11 mouse cellular contexts compared by ENCODE assay signal in the genomic region with DNA sequence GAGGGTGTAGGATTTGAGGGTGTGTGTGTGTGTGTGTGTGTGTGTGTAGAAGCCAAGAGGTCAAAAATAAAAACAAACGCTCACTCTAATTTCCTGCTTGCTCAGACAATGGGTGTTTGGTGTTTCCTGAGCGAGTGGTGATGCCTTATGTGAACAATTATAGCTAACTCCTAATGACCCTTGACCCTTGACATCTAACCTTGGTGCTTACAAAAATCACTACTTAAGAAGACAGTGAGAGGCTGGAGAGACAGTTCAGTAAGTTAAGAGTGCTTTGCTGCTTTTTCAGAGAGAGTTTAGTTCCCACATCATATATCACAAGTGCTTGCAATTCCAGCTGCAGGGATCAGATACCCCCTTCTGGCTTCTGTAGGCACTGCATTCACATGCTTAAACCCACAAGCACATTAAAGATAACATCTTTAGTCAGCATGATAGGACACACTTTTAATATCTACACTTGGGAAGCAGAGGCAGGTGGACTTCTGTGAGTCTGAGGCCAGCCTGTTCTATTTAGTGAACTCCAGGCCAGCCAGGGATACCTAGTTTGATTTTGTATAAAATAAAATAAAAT. TPM values are rescaled to one million over a fixed set of nuclear protein-coding genes. Genes with fewer than 3 reads are reported as not detected.
DNase-seq lines count a peak whose midpoint lies in the region; ATAC-seq and TF ChIP-seq lines count a peak whose summit lies in the region.
"Had no signal": no experiment of that assay in that cellular context is flagged by ENCODE, and none has a peak within 500 bp of the region (broad histone marks: within the 10 kb centered on the region; RNA-seq: fewer than 3 reads in every experiment).

No protein-coding gene starts in this region.

- 45% methylated on average over 2 of the region's 2 CpGs for WGBS in kidney, postnatal 0 days

- no peaks in the 10 kb centered on the region for H3K36me3 ChIP-seq in kidney, postnatal 0 days (ENCODE audit: insufficient read depth, low read length)
- H3K36me3 ChIP-seq: neural tube, embryonic 12.5 days had no signal

- no peaks in the 10 kb centered on the region for H3K27me3 ChIP-seq in kidney, postnatal 0 days (ENCODE audit: insufficient read depth, low read length)
- H3K27me3 ChIP-seq: neural tube, embryonic 12.5 days had no signal

- H3K9me3 ChIP-seq in kidney, postnatal 0 days (replicated peaks; ENCODE audit: low read length), result no peaks in the 10 kb centered on the region
- H3K9me3 ChIP-seq: neural tube, embryonic 12.5 days had no signal

- H3K9ac ChIP-seq in kidney, postnatal 0 days (ENCODE audit: low read depth, low read length), result no peak overlapping the region
- H3K9ac ChIP-seq: neural tube, embryonic 12.5 days had no signal

- ATAC-seq in kidney, postnatal 0 days (replicated peaks; ENCODE audit: low FRiP score, low read depth), result no peak

- no peak overlapping the region for H3K4me3 ChIP-seq in kidney, postnatal 0 days (replicated peaks; ENCODE audit: low read depth, low read length)
- H3K4me3 ChIP-seq: neural tube, embryonic 12.5 days had no signal

- DNase-seq in kidney, postnatal 0 days (ENCODE audit: low spot score), result peak; percentile 75
- DNase-seq in kidney, adult 8-10 months, result no peak
- DNase-seq in 3T3-L1 (ENCODE audit: low read depth, low spot score) (peak; percentile 76), ES-CJ7 (ENCODE audit: low read depth, low spot score) (peak; percentile 54)
- DNase-seq in forelimb bud, embryonic 11.5 days (ENCODE audit: low read depth, low spot score), result peak; percentile 38
- no peak for DNase-seq in natural killer cell, adult 2 months (ENCODE audit: low spot score in 2 of 2)
- DNase-seq in testis, postnatal 10 days (ENCODE audit: low spot score), result no peak
- DNase-seq in cerebellum, adult 9-11 months, result no peak
- DNase-seq: heart, postnatal 10 days had no signal

- H3K27ac ChIP-seq in kidney, postnatal 0 days, result no peak overlapping the region
- H3K27ac ChIP-seq: neural tube, embryonic 12.5 days had no signal

- H3K4me2 ChIP-seq in kidney, postnatal 0 days (ENCODE audit: low read length), result no peak overlapping the region
- H3K4me2 ChIP-seq: neural tube, embryonic 12.5 days had no signal

- TF ChIP-seq CTCF in kidney, postnatal 0 days (IDR thresholded peaks at IDR 0.05; ENCODE audit: low read depth), result peak; percentile 67

- H3K4me1 ChIP-seq in kidney, postnatal 0 days (replicated peaks; ENCODE audit: insufficient read depth, low read length), result no peaks in the 10 kb centered on the region
- H3K4me1 ChIP-seq: neural tube, embryonic 12.5 days had no signal

RNA-seq across cellular contexts. Expression of gene Cd7, which starts 8.7 kb away (rescaled TPM):
- 0.16 and 0.23 TPM in 2 replicates for polyA plus RNA-seq in kidney, postnatal 0 days (2015; fragmentation: Nextera tagmentation; extraction: Ambion mirVana)

RNA-seq across cellular contexts. Expression of gene Sectm1b, which starts 15.5 kb away (rescaled TPM):
- 2.0 and 2.4 TPM in 2 replicates for polyA plus RNA-seq in kidney, postnatal 0 days (2015; fragmentation: Nextera tagmentation; extraction: Ambion mirVana)
- polyA plus RNA-seq: neural tube, embryonic 12.5 days had no signal

RNA-seq across cellular contexts. Expression of gene Sectm1a, which starts 33.1 kb away (rescaled TPM):
- polyA plus RNA-seq in kidney, postnatal 0 days (2015; fragmentation: Nextera tagmentation; extraction: Ambion mirVana), result 0.63 and 0.73 TPM in 2 replicates
- polyA plus RNA-seq: neural tube, embryonic 12.5 days; stomach, embryonic 14.5 days had no signal

RNA-seq across cellular contexts. Expression of gene Csnk1d, which starts 56.8 kb away (rescaled TPM):
- polyA plus RNA-seq in kidney, postnatal 0 days (2015; fragmentation: Nextera tagmentation; extraction: Ambion mirVana), result 102 and 106 TPM in 2 replicates

Comparison
In these comparisons a context has a peak if more than half of its experiments do, and no peak if none do; other contexts are left out.
1. DNase-seq: peak in kidney, postnatal 0 days (single experiment), 3T3-L1 (single experiment), ES-CJ7 (single experiment) and forelimb bud, embryonic 11.5 days (single experiment); none in kidney, adult 8-10 months (0 of 2), natural killer cell, adult 2 months (0 of 2), testis, postnatal 10 days (single experiment) and cerebellum, adult 9-11 months (single experiment).